Mouse (Mus musculus) liver, adult (tissue): Measurements from ENCODE around the gene Rex1bd.

Experiments used
- GATA4 ChIP-seq: IDR thresholded peaks from 2 replicates; pipeline ENCODE4 v1.6.1; 2014; ENCODE audit warnings: mild to moderate bottlenecking, low read length; ENCODE audit not compliant: insufficient replicate concordance

Gene Rex1bd

GRCm38 (mm10) chr8:70494416-70494945, 12.1 kb downstream of the Rex1bd start:
- no peak for TF ChIP-seq GATA4

DNA sequence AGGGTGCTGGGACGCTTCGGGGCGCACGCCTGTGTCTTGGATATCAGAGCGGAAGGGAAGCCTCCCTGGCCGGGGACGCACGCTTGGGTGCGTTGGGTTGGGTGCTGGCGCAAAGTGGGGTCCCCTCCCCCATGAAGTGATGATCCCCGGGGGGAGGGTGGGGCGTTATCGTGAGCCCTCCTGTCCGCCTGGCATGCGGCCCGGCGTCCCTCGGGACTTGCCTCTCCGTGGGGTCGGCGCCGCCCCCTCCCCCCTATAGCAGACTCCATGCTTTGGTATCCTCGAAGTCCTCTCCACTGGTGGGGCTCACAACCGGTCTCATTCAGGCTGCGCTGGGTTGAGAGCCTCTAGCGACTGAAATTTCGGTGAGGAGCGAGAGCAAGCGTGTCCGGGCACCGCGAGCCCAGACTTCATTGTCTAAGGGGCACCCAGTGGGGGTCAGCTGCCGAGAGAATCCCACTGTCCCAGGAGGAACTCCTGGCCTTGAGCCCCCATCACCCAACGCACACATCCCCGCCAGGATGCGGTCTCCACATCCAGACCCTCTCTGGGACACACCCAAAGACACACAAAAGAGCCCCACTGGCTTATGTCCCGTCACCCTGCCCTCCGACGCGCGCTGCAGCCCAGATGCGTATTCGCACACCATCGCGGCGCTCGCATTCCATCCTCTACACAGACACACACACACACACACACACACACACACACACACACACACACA, 12.7 kb downstream of the Rex1bd start:
- TF ChIP-seq GATA4 = no peak

- TF ChIP-seq GATA4 = no peak
Measured at GRCm38 (mm10) chr8:70492664-70493640, 13.6 kb downstream of the Rex1bd start, which contains the start of gene Crlf1. Crlf1 (plus strand) TSS chr8:70493158.

DNA sequence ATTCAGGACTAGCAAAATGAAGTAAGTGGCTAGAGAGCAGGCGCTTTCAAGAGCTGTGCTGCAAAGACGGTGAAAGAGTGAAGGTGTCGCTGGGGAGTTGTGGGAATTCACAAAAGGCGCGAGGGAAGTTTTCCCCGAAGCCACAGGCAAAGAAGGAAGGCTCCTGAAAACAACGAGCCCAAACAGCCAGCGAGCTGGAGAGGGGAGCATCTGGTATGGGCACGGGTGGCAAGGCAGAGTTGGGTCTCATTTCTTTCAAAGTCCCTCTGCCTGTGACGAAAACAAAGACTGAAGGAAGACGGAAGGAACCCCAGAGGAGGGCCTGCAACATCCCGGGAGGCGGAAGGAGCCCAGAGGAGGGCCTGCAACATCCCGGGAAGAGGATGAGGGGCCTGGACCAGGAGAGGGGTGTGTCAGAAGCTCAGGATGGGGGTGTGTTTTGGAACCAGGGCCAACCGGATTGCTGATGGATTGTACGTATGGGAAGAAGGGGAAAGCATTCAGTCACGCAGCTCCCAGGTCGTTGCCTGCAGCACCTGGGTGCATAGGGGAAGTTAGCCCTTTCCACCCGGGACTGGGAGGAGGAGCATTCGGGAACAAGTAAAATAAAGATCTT, 15.6 kb downstream of the Rex1bd start:
- TF ChIP-seq GATA4 = no peak

- no peak for TF ChIP-seq GATA4
Measured at GRCm38 (mm10) chr8:70490061-70490879, 16.3 kb downstream of the Rex1bd start.

DNA sequence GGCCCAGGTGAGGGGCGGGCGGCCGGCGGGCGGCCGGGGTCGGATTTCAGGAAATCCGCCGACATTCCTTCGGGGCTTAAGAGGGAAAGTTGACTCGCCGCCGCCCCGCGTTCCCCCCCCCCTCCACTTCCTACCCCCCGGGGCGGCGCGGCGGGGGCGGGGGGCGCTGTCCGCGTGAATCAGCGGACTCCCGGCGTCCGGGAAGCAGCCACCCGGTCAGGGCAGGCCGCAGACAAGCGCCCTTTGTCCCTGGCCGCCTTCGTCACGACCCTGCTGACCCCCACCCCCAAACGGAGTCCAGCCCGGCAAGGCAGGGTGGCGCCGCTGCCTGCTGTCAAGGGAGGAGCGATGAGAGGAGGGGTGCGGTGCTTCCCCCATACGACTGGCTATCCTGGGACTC, 17.0 kb downstream of the Rex1bd start:
- TF ChIP-seq GATA4 = no peak

DNA sequence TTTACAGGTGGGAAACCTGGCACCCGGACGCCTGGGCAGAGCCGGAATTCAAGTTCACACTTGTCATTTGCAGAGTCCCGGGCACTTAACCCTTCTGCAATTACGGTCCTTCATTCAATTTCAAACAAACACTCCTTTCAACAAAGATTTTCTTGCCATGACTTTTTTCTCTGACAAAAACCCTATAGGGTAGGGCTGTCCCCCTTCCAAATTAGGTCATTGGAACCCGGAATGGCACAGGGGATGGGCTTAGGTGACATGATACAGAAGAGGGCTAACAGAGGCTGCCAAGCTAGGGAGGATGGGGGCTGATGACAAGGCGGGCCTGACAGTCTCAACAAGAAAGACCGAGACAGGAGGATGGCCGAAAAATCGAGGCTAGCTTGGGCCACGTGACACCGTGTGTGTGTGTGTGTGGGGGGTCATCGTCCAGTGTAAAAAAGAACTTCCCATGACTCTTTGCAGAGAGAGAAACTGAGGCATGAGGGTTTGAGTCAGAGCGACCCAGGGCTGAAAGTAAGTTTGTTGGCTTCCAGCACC, 17.6 kb downstream of the Rex1bd start:
- no peak for TF ChIP-seq GATA4

- no peak for TF ChIP-seq GATA4
Measured at GRCm38 (mm10) chr8:70487993-70488796, 18.4 kb downstream of the Rex1bd start.

- TF ChIP-seq GATA4 = no peak
Measured at GRCm38 (mm10) chr8:70486941-70487520, 19.5 kb downstream of the Rex1bd start, which contains the start of gene Tmem59l. Tmem59l (minus strand) TSS chr8:70487358.

DNA sequence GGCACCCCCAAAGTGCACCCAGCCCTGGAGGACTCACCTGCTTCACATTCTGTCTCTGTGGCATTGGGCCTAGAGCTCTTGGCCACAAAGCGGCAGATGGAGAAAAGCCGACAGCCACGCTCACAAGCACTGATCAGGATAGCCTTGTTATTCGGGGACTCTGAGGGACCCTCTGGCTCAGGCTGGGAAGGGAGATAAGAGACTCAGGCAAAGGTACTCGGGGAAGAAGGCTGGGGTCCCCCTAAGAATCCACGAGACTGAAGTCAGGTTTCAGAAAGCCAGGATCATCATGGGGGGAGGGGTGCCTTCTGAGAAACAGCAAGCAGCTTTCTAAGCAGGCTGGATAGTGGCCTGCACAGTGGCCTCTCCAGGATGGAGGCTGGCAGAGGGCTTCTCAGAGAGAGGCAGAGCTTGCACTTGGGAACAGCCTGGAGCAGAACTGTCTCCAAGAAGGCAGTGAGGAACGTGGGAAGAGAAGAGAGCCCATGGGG, 20.3 kb downstream of the Rex1bd start:
- TF ChIP-seq GATA4 = no peak

DNA sequence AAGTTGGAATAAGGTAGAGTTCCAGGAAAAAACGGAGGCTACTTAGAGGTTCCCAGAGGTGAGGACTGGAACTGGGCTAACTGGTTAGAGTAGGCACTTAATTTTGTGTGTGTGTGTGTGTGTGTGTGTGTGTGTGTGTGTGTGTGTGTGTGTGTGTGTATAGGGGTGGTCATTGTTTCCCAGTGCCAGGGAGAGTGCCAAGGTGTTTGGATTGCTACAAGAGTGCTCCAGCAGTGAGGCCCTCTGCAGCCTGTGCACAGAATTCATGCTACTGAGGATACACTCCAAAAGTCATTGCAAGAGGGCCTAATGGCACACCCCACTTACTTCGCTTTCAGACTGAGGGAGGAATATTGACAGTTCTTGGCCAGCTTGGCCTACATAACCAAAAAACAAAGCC, 23.6 kb downstream of the Rex1bd start:
- no peak for TF ChIP-seq GATA4

DNA sequence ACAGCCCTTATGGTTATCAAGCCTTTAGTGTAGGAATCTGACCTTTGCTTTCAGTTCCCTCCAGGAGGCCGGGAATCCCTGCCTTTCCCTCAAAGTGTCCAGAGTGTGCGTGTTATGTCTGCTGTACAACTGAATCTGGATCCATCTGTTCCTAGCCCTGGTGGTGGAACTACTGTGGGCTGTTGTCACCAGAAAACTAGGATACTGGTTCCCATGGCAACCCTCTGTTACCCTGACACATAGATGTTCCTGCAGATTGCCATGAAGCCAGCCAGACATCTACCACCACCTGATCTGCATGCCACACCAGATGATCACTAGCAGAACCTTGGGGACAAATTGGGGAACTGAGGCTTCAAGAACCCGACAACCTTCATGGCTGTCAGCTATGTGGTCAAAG, 24.6 kb downstream of the Rex1bd start:
- TF ChIP-seq GATA4 = no peak

DNA sequence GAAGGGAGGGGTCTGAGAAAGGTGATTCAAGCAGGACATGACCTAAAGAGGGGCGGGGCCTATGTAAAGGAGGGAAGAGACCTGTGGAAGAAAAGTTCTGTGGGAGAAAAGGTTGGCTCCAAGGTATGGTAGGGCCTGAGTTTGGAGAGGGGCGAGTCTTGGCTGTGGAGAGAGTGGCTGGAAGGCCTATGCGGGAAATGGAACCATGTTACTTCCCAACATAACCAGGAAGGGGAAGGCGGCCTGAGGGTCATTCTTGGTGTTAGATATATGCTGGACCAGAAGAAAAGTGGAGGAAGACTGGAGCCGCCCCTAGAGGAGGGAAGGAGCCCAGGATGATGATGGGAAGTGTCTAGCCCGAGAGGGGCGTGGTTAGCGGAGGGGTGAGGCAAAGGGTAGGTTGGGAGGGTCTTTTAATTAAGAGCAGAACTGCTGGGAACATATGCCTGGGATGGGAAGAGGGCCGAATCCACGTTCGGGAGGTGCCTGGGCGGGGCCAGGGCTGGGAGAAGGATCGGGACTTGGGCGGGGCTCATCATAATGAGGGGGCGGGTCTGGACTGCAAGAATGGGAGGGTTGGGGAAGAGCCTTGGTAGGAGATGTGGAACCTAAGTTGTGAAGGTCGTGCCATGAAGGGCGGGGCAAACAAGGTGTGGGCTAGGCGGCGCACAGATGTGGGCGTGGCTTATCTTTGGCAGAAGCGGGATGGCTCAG, 29.1 kb downstream of the Rex1bd start:
- no peak for TF ChIP-seq GATA4
